Mouse (Mus musculus): ENCODE data around the gene Akap8. TPM values are rescaled to one million over a fixed set of nuclear protein-coding genes. Genes with fewer than 3 reads are reported as not detected.

Gene Akap8
- polyA plus RNA-seq, 1 experiment: not detected

DNA sequence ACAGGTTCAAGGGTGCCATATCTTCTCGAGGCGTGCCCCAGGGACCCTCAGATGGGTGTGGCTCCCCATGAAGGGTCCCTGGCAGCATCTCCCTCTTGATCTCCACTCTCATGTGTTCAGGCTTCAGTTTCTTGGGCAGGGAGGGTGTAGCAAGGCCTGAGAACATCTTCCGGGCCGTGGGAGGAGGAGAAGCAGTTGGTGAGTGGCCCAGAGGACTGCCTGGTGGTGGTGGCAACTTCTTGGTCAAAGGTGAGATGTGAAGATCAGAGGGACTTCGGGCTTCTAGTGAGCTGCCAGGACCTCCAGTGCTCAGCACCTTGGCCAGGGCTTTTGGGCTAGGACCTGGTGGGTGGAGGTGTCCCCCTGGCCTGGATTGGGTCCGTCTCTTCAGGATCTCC lies 37.9 kb upstream of the Akap8 start:
- WGBS: 91% methylated on average over 6 of the region's 6 CpGs
- H3K4me3 ChIP-seq (ENCODE audit: insufficient read depth, low read depth, low read length): no peak overlapping the region
- H3K27ac ChIP-seq (ENCODE audit: insufficient read depth, low read depth, low read length): no peak overlapping the region
- TF ChIP-seq CTCF (IDR thresholded peaks at IDR 0.05; ENCODE audit: insufficient read depth, low read depth, low read length) (no peak), POLR2A (IDR thresholded peaks at IDR 0.05; ENCODE audit: insufficient read depth, low read depth, low read length) (no peak)
- peaks cover 18% of the 10 kb centered on the region for H3K4me1 ChIP-seq (ENCODE audit: control insufficient read depth, insufficient read depth, low read length)

DNA sequence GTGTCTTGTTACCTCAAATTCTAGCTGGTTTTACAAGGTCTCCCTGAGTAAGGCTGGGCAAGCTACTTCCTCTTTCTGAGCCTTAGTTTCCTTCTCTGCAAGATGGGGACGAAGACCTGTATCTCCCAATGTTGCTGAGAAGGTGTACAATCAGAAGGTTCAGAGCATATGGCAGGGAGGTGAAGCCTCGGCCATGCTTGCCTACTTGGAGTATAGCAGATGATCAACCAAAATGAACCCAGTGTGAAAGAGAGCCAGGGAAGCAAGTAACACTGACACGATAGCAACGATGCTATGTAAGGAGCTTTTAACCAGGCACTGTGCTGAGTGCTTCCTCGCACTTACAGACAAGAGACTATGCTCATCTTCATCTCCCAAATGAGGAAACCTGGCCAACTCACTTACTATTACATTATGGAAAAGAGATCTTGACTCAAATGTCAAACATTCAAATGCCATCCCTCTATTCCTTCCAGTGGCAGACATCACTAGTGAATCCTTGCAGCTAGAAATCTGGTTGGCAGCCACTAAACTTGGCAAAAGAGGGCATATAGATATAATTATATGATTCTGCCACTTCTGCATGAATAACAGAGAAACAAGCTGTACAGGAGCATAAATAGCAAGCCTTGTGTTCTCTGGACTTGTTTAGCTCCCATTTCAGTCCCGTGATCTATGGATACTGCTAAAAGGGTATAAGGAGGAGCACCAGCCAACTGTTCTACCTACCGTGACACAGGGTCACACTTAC lies 37.3 kb upstream of the Akap8 start:
- Histone ChIP-seq H3K4me3 (ENCODE audit: insufficient read depth, low read depth, low read length) (no peak overlapping the region), H3K27ac (ENCODE audit: insufficient read depth, low read depth, low read length) (no peak overlapping the region), H3K4me1 (ENCODE audit: control insufficient read depth, insufficient read depth, low read length) (peaks cover 18% of the 10 kb centered on the region)
- TF ChIP-seq CTCF (IDR thresholded peaks at IDR 0.05; ENCODE audit: insufficient read depth, low read depth, low read length) (no peak), POLR2A (IDR thresholded peaks at IDR 0.05; ENCODE audit: insufficient read depth, low read depth, low read length) (no peak)
- WGBS: 89% methylated on average over 7 of the region's 7 CpGs

DNA sequence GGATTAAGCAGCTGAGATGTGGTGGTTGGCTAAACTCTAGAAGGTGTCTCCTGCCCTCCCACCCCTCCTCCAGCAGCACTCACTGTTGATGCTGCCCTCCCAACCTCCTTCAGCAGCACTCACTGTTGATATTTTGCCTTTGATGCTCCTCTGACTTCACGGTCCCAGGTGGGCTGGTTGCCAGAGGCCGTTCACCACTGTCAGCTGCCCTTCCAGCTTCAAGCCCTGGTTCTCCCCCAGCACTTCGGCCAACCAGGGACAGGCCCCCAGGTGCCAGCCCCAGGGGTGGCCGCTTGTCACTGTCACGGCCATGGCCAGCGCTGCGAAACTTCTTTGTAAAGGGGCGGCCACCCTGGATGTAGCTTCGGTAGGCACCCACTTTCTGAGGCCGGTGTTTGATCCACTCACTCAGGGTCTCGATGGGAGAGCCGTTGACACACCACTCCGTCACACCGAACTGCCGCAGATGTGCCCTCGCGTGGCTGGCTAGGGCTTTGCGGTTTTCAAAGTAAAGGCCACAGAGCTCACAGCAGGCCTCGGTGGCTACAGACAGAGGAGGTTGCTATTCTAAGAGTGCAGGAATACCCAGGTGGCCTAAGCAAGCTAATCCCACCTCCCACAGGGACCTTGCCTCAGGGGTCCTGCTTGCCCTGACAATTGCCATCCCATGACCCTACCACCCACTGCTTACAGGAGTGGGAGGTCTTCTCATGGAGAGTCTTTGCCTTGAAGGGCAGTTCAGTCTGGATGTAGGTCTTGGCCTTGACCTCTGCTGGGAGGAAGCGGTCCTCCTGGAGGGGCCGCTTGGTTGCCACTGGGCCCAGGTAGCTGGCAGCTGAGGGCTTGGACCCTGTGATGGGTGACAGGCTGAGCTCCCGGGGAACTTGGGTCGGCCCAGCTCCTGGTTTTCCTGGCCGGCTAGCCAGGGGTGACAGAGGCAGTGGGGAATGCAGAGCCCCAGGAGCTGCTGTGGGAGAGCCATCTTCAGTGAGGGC lies 36.0 kb upstream of the Akap8 start:
- peaks cover 12% of the 10 kb centered on the region for H3K4me1 ChIP-seq (ENCODE audit: control insufficient read depth, insufficient read depth, low read length)
- H3K4me3 ChIP-seq (ENCODE audit: insufficient read depth, low read depth, low read length): no peak overlapping the region
- TF ChIP-seq POLR2A (IDR thresholded peaks at IDR 0.05; ENCODE audit: insufficient read depth, low read depth, low read length) (no peak), CTCF (IDR thresholded peaks at IDR 0.05; ENCODE audit: insufficient read depth, low read depth, low read length) (no peak)
- H3K27ac ChIP-seq (ENCODE audit: insufficient read depth, low read depth, low read length): no peak overlapping the region
- 85% methylated on average over 24 of the region's 24 CpGs for WGBS

DNA sequence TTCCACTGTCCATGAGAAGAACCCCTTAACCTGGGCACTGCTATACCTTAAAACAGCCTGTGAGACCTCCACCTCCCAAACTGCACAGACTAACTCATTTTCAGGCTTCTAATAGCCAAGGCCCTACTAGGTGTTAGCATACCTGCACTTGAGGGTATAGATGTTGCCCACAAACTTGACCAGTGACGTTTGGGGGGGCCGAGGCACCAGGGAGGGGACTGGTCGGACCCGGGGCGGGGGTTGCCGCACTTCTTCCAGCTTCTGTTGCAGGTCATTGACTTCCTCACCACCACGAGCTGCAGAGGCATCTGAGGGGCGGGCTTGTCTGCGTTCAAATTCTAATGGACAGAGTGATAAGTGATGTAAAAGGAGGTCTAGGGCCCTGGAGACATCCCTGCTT lies 35.2 kb upstream of the Akap8 start:
- 89% methylated on average over 9 of the region's 9 CpGs for WGBS
- Histone ChIP-seq H3K4me3 (ENCODE audit: insufficient read depth, low read depth, low read length) (no peak overlapping the region), H3K27ac (ENCODE audit: insufficient read depth, low read depth, low read length) (no peak overlapping the region), H3K4me1 (ENCODE audit: control insufficient read depth, insufficient read depth, low read length) (peaks cover 6% of the 10 kb centered on the region; the same call in 1 of the 2 replicates)
- no peak for TF ChIP-seq POLR2A (IDR thresholded peaks at IDR 0.05; ENCODE audit: insufficient read depth, low read depth, low read length)
- no peak for TF ChIP-seq CTCF (IDR thresholded peaks at IDR 0.05; ENCODE audit: insufficient read depth, low read depth, low read length)

DNA sequence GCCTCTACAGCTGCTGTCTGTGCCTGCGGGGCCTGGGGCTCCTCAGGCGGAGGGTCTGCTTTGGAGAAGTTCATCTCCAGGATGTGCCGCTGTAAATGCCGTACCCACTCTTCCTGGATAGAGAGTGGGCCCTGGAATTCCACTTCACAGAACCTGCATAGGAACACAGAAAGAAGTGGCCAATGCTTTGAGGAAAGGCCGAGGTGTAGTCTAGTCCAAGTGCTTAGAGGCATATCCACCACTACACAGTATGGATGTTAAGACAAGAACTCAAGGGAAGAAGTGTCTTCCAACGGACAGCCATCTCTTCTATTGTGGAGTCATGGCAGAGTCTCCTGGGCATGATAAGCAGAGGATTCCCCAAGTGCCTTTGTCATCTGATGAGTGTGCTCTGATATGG lies 34.0 kb upstream of the Akap8 start:
- Histone ChIP-seq H3K4me1 (ENCODE audit: control insufficient read depth, insufficient read depth, low read length) (peaks cover 5% of the 10 kb centered on the region; the same call in 1 of the 2 replicates), H3K27ac (ENCODE audit: insufficient read depth, low read depth, low read length) (no peak overlapping the region), H3K4me3 (ENCODE audit: insufficient read depth, low read depth, low read length) (no peak overlapping the region)
- WGBS: 93% methylated on average over 6 of the region's 6 CpGs
- TF ChIP-seq CTCF (IDR thresholded peaks at IDR 0.05; ENCODE audit: insufficient read depth, low read depth, low read length) (no peak), POLR2A (IDR thresholded peaks at IDR 0.05; ENCODE audit: insufficient read depth, low read depth, low read length) (no peak)

DNA sequence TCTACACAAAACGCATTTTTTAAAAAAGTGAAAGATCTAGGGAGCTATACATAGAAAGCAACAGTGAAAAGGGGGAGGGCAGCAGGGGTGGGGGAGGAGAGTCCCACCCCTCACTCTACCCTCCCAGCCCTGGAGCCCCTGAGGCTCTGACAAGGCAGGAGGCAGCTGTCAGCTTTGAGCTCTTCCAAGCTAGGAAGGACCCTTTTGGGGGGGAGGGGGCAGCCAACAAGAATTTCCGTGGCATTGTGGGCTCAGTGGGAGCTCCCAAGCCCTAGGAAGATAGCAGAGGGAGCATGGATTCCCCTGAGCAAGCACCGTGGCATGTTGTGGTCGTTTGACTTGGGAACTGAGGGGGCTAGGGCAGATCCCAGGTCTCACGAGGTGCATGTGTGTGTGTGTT lies 33.2 kb upstream of the Akap8 start:
- H3K4me3 ChIP-seq (ENCODE audit: insufficient read depth, low read depth, low read length): no peak overlapping the region
- H3K27ac ChIP-seq (ENCODE audit: insufficient read depth, low read depth, low read length): no peak overlapping the region
- peaks cover 5% of the 10 kb centered on the region; the same call in 1 of the 2 replicates for H3K4me1 ChIP-seq (ENCODE audit: control insufficient read depth, insufficient read depth, low read length)
- WGBS: 33% methylated on average over 5 of the region's 5 CpGs
- TF ChIP-seq POLR2A (IDR thresholded peaks at IDR 0.05; ENCODE audit: insufficient read depth, low read depth, low read length): no peak
- no peak for TF ChIP-seq CTCF (IDR thresholded peaks at IDR 0.05; ENCODE audit: insufficient read depth, low read depth, low read length)

DNA sequence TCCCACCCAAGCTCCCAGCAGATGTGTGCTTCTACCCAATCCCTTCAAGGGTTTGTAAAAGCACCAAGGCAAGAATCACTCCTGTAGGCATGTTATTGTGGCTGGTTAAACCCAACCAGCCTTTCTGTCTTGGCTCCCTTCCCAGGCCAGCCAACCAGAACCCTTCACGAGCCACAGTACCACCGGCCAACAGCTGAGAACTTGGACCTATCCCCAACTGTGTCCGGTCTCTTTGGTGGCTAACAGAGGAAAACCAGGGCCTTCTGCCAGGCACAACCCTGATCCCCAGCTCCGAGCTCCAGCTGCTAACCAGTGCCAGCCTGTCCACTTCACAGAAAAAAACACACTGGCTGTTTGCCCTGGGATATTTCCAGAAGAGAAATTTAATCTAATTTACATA lies 32.7 kb upstream of the Akap8 start:
- WGBS: 25% methylated on average over 4 of the region's 4 CpGs
- no peak for TF ChIP-seq POLR2A (IDR thresholded peaks at IDR 0.05; ENCODE audit: insufficient read depth, low read depth, low read length)
- TF ChIP-seq CTCF (IDR thresholded peaks at IDR 0.05; ENCODE audit: insufficient read depth, low read depth, low read length): no peak
- H3K4me1 ChIP-seq (ENCODE audit: control insufficient read depth, insufficient read depth, low read length): peaks cover 5% of the 10 kb centered on the region; the same call in 1 of the 2 replicates
- no peak overlapping the region for H3K4me3 ChIP-seq (ENCODE audit: insufficient read depth, low read depth, low read length)
- no peak overlapping the region for H3K27ac ChIP-seq (ENCODE audit: insufficient read depth, low read depth, low read length)

DNA sequence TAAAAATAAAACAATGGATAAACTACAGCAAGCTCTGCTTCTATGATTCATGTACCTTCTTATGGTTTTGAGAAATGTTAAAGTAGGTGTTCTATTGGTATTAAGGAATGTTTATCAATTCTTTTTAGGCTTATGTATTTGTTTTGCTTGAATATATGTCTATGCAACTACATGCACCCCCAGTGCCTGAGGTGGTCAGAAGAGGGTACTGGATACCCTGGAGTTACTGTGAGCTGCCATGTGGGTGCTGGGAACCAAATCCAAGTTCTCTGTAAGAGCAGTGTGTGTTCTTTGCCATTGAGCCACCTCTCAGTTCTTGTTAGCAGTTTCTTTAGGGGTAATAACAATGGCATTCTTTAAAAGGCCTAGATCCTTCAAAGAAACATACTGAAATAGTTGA lies 30.7 kb upstream of the Akap8 start:
- Histone ChIP-seq H3K4me1 (ENCODE audit: control insufficient read depth, insufficient read depth, low read length) (peaks cover 7% of the 10 kb centered on the region; the same call in 1 of the 2 replicates), H3K4me3 (ENCODE audit: insufficient read depth, low read depth, low read length) (no peak overlapping the region), H3K27ac (ENCODE audit: insufficient read depth, low read depth, low read length) (no peak overlapping the region)
- TF ChIP-seq POLR2A (IDR thresholded peaks at IDR 0.05; ENCODE audit: insufficient read depth, low read depth, low read length) (no peak), CTCF (IDR thresholded peaks at IDR 0.05; ENCODE audit: insufficient read depth, low read depth, low read length) (no peak)

DNA sequence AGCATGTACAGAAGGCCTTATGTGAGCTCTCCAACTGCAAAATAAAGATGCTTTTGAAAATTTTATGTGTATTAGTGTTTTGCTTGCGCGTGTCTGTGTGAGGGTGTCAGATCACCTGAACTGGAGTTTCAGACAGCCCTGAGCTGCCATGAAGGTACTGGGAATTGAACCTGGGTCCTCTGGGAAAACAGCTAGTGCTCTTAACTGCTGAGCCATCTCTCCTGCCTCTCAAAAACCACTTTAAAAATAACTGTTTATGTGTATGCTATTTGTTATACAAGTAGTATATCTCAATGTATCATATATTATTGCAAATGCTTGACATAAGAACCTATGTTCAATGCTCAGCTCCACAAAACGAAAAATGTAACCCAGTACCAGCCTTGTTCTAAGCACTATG lies 30.2 kb upstream of the Akap8 start:
- TF ChIP-seq CTCF (IDR thresholded peaks at IDR 0.05; ENCODE audit: insufficient read depth, low read depth, low read length) (no peak), POLR2A (IDR thresholded peaks at IDR 0.05; ENCODE audit: insufficient read depth, low read depth, low read length) (no peak)
- Histone ChIP-seq H3K4me3 (ENCODE audit: insufficient read depth, low read depth, low read length) (no peak overlapping the region), H3K4me1 (ENCODE audit: control insufficient read depth, insufficient read depth, low read length) (peaks cover 7% of the 10 kb centered on the region; the same call in 1 of the 2 replicates), H3K27ac (ENCODE audit: insufficient read depth, low read depth, low read length) (no peak overlapping the region)
- WGBS: 70% methylated on average over 3 of the region's 3 CpGs
